Comparison of ENCODE assay signal across 8 mouse cellular contexts in genomic region chr19:44408223-44408545, GRCm38 (mm10). TPM values are rescaled to one million over a fixed set of nuclear protein-coding genes. Genes with fewer than 3 reads are reported as not detected.
A peak's percentile ranks its signal among the peaks of the same experiment; 100 is the strongest.
DNase-seq lines count a peak whose midpoint lies in the region; ATAC-seq lines count a peak whose summit lies in the region.

No protein-coding gene starts in this region.

- DNase-seq in ES-CJ7 (ENCODE audit: low read depth, low spot score): peak; percentile 95
- peak; percentile 28 for DNase-seq in brain, embryonic 18.5 days (ENCODE audit: low read depth, low spot score)
- DNase-seq in forebrain, embryonic 11.5 days (ENCODE audit: low spot score): peak; percentile 80
- peak; percentile 68 to 75 for DNase-seq in heart, postnatal 14 days
- peak; percentile 70 to 83 for DNase-seq in kidney, postnatal 4 days
- peak; percentile 76 to 82 for DNase-seq in lung, adult 18-20 months
- peak; percentile 43 to 68 for DNase-seq in urinary bladder, postnatal 36 days (ENCODE audit: low spot score in 2 of 2)

- no peaks in the 10 kb centered on the region for H3K9me3 ChIP-seq in forebrain, embryonic 11.5 days (ENCODE audit: control insufficient read depth, low read length)
- no peaks in the 10 kb centered on the region for H3K9me3 ChIP-seq in neural tube, embryonic 15.5 days (replicated peaks)

- H3K4me2 ChIP-seq in forebrain, embryonic 11.5 days (ENCODE audit: low read depth, low read length, severe bottlenecking): peak overlapping the region; percentile 87
- peak overlapping the region; percentile 95 for H3K4me2 ChIP-seq in neural tube, embryonic 15.5 days

- ATAC-seq in forebrain, embryonic 11.5 days (replicated peaks; ENCODE audit: low FRiP score): peak; percentile 86
- peak; percentile 73 for ATAC-seq in neural tube, embryonic 15.5 days (ENCODE audit: low FRiP score)

- H3K36me3 ChIP-seq in forebrain, embryonic 11.5 days (ENCODE audit: control insufficient read depth, insufficient read depth, low read length): no peaks in the 10 kb centered on the region; the same call in 1 of the 2 replicates
- no peaks in the 10 kb centered on the region for H3K36me3 ChIP-seq in neural tube, embryonic 15.5 days

- H3K4me3 ChIP-seq in forebrain, embryonic 11.5 days (ENCODE audit: low read depth, low read length): peak overlapping the region; percentile 46
- peak overlapping the region; percentile 59 for H3K4me3 ChIP-seq in neural tube, embryonic 15.5 days (replicated peaks)

- H3K27ac ChIP-seq in forebrain, embryonic 11.5 days (ENCODE audit: low read depth, low read length): peak overlapping the region; percentile 74; the same call in 1 of the 2 replicates
- peak overlapping the region; percentile 85 for H3K27ac ChIP-seq in neural tube, embryonic 15.5 days (replicated peaks)

- WGBS in forebrain, embryonic 11.5 days: under 1% methylated on average over 14 of the region's 14 CpGs
- WGBS in neural tube, embryonic 15.5 days: under 1% methylated on average over 14 of the region's 14 CpGs

- peak overlapping the region; percentile 51 for H3K9ac ChIP-seq in forebrain, embryonic 11.5 days (ENCODE audit: low read length)
- H3K9ac ChIP-seq in neural tube, embryonic 15.5 days (replicated peaks): peak overlapping the region; percentile 47

- intact Hi-C loops in heart, postnatal 14 days (cut with DNase I): no loop called here

- H3K27me3 ChIP-seq in forebrain, embryonic 11.5 days (ENCODE audit: control insufficient read depth, insufficient read depth, low read length): no peaks in the 10 kb centered on the region
- no peaks in the 10 kb centered on the region for H3K27me3 ChIP-seq in neural tube, embryonic 15.5 days (replicated peaks)

- peaks cover 3% of the 10 kb centered on the region for H3K4me1 ChIP-seq in forebrain, embryonic 11.5 days (replicated peaks; ENCODE audit: control insufficient read depth, insufficient read depth, low read length)
- H3K4me1 ChIP-seq in neural tube, embryonic 15.5 days: peaks cover 35% of the 10 kb centered on the region

RNA-seq across cellular contexts. Expression of gene Scd1, which starts 0.5 kb away (rescaled TPM):
- 18.8 and 19.2 TPM in 2 replicates for polyA plus RNA-seq in forebrain, embryonic 11.5 days (2014; fragmentation: Nextera tagmentation; extraction: Ambion mirVana)
- 10 to 100 TPM; 14.7 to 32.9 TPM for total RNA-seq in heart, postnatal 14 days (2021)
- 7.5 and 8.5 TPM in 2 replicates for polyA plus RNA-seq in neural tube, embryonic 15.5 days (2015; fragmentation: Nextera tagmentation; extraction: Ambion mirVana)

Comparison
In these comparisons a context has a peak if more than half of its experiments do, and no peak if none do; other contexts are left out.
1. Peak in every context shown above with its lines: DNase-seq, ATAC-seq, H3K4me3 ChIP-seq and H3K27ac ChIP-seq.
2. DNase-seq: peak in every context shown above with its lines; median percentile 95 in ES-CJ7; 80 in forebrain, embryonic 11.5 days; 79 in lung, adult 18-20 months; 76 in kidney, postnatal 4 days; 72 in heart, postnatal 14 days; 56 in urinary bladder, postnatal 36 days; 28 in brain, embryonic 18.5 days.